In the genomic region with DNA sequence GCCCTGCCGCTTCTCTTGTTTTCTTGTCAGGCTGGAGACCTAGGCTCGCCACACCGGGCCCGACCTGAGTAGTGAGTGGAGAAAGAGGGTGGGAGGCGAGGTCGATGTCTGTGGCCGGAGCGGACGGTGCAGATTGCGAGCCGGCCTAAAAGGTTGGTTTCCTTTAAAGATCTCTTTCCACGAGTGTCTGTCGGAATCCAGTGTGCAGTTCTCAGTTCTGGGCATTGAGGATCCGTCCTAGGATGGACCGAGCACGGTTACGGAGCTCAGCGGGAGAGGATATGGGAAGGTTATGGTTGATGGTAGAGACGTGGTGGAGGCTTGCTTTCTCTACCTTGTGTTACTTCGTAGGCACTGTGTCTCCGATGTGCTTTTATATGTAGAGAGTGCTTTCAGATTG, we compare ENCODE assay signal across 8 mouse cellular contexts. TPM values are rescaled to one million over a fixed set of nuclear protein-coding genes. Genes with fewer than 3 reads are reported as not detected.
A peak's percentile ranks its signal among the peaks of the same experiment; 100 is the strongest.
DNase-seq lines count a peak whose midpoint lies in the region; ATAC-seq and TF ChIP-seq lines count a peak whose summit lies in the region.

No protein-coding gene starts in this region.

- no peaks in the 10 kb centered on the region for H3K9me3 ChIP-seq in kidney, embryonic 16.5 days (ENCODE audit: low read length)

- H3K4me1 ChIP-seq in kidney, embryonic 16.5 days (ENCODE audit: insufficient read depth, low read length), result peaks cover 31% of the 10 kb centered on the region
- no peaks in the 10 kb centered on the region for H3K4me1 ChIP-seq in cortical plate, adult 2 months (ENCODE audit: control insufficient read depth, insufficient read depth, low read length)

- peak overlapping the region; percentile 95 for H3K9ac ChIP-seq in kidney, embryonic 16.5 days (replicated peaks; ENCODE audit: low read length)

- H3K79me2 ChIP-seq in myocyte (ENCODE audit: control insufficient read depth, insufficient read depth), result peaks cover 53% of the 10 kb centered on the region

- peaks cover 41% of the 10 kb centered on the region for H3K36me3 ChIP-seq in kidney, embryonic 16.5 days (ENCODE audit: insufficient read depth, low read length)
- peaks cover 11% of the 10 kb centered on the region for H3K36me3 ChIP-seq in myocyte (ENCODE audit: control insufficient read depth, insufficient read depth)

- H3K4me2 ChIP-seq in kidney, embryonic 16.5 days (replicated peaks; ENCODE audit: low read depth, low read length), result peak overlapping the region; percentile 96
- peak overlapping the region; percentile 99 for H3K4me2 ChIP-seq in myocyte (ENCODE audit: low read depth)

- H3K27ac ChIP-seq in kidney, embryonic 16.5 days (ENCODE audit: low read length), result peak overlapping the region; percentile 93
- H3K27ac ChIP-seq in cortical plate, adult 2 months (ENCODE audit: insufficient read depth, low read length), result no peak overlapping the region

- DNase-seq in kidney, postnatal 14 days, result no peak
- DNase-seq in layer of hippocampus, adult 11-12 months (ENCODE audit: low spot score), result no peak
- no peak for DNase-seq in cerebellum, postnatal 36 days
- no peak for DNase-seq in adrenal gland, adult 18-20 months (ENCODE audit: low spot score in 2 of 2)

- H3K27me3 ChIP-seq in kidney, embryonic 16.5 days (ENCODE audit: insufficient read depth, low read length), result no peaks in the 10 kb centered on the region
- H3K27me3 ChIP-seq in myocyte (ENCODE audit: control insufficient read depth, insufficient read depth, insufficient read length), result no peaks in the 10 kb centered on the region

- ATAC-seq in kidney, embryonic 16.5 days (ENCODE audit: low FRiP score, low TSS enrichment), result no peak
- peak; percentile 19 for ATAC-seq in inflammation-experienced regulatory T-cells, adult 6 months

- H3K4me3 ChIP-seq in kidney, embryonic 16.5 days (ENCODE audit: low read length), result peak overlapping the region; percentile 96
- H3K4me3 ChIP-seq in cortical plate, adult 2 months (ENCODE audit: insufficient read depth, low read length), result peak overlapping the region; percentile 90
- peak overlapping the region; percentile 92 for H3K4me3 ChIP-seq in myocyte

- under 1% methylated on average over 21 of the region's 21 CpGs for WGBS in kidney, embryonic 16.5 days

- TF ChIP-seq POLR2A in cortical plate, adult 2 months (IDR thresholded peaks at IDR 0.05; ENCODE audit: extremely low read depth, insufficient read depth, low read length), result no peak
- no peak for TF ChIP-seq POLR2A in myocyte (IDR thresholded peaks at IDR 0.05; ENCODE audit: insufficient read length, low read depth)

- TF ChIP-seq CTCF in cortical plate, adult 2 months (IDR thresholded peaks at IDR 0.05; ENCODE audit: extremely low read depth, insufficient read depth, low read length), result no peak

- H3ac ChIP-seq in myocyte (ENCODE audit: control insufficient read depth, insufficient read length), result peak overlapping the region; percentile 17

TF ChIP-seq in myocyte, 11 proteins besides CTCF, POLR2A, EP300 and RAD21:
- no peak for TF ChIP-seq E2F4 (IDR thresholded peaks at IDR 0.05; ENCODE audit: insufficient read depth)
- TF ChIP-seq SRF (IDR thresholded peaks at IDR 0.05; ENCODE audit: control insufficient read depth, insufficient read length, low read depth), result no peak
- no peak for TF ChIP-seq MYOG (IDR thresholded peaks at IDR 0.05; ENCODE audit: control insufficient read depth in 1 of 3, insufficient read depth in 1 of 3, insufficient read length in 2 of 3, low read depth in 2 of 3)
- no peak for TF ChIP-seq POLR2AphosphoS2 (IDR thresholded peaks at IDR 0.05; ENCODE audit: insufficient read length, low read depth)
- TF ChIP-seq MAX (IDR thresholded peaks at IDR 0.05; ENCODE audit: low read depth), result no peak
- no peak for TF ChIP-seq MYOD1 (IDR thresholded peaks at IDR 0.05; ENCODE audit: control insufficient read depth in 1 of 3, insufficient read length in 2 of 3, low read depth in 2 of 3)
- TF ChIP-seq USF1 (IDR thresholded peaks at IDR 0.05; ENCODE audit: low read depth), result no peak
- TF ChIP-seq CEBPB (IDR thresholded peaks at IDR 0.05; ENCODE audit: insufficient read depth, poor library complexity, severe bottlenecking), result no peak
- TF ChIP-seq TCF12 (IDR thresholded peaks at IDR 0.05; ENCODE audit: insufficient read depth, poor library complexity, severe bottlenecking), result no peak
- TF ChIP-seq TCF3 (IDR thresholded peaks at IDR 0.05; ENCODE audit: insufficient read length, low read depth), result no peak
- no peak for TF ChIP-seq REST (IDR thresholded peaks at IDR 0.05; ENCODE audit: insufficient read depth, insufficient read length)

RNA-seq across cellular contexts. Expression of gene Rnps1, which starts 0.6 kb away (rescaled TPM):
- 300 and 327 TPM in 2 replicates for polyA plus RNA-seq in kidney, embryonic 16.5 days (2015; fragmentation: Nextera tagmentation; extraction: Ambion mirVana)
- 264 and 280 TPM in 2 replicates for polyA plus RNA-seq in cortical plate, adult 2 months (2012; rRNA removed)
- polyA plus RNA-seq in inflammation-experienced regulatory T-cells, adult 6 months (2017; shearing (Covaris generic)), result 100 to 1,000 TPM; 118 to 138 (median 130) TPM
- polyA plus RNA-seq in myocyte (2012; fragmentation: generic; extraction: Trizol), result 53.7 TPM
- total RNA-seq in adrenal gland, adult 18-20 months (2021), result 10 to 100 TPM; 61.1 to 82.0 TPM

RNA-seq across cellular contexts. Expression of gene Eci1, which starts 11.4 kb away (rescaled TPM):
- polyA plus RNA-seq in kidney, embryonic 16.5 days (2015; fragmentation: Nextera tagmentation; extraction: Ambion mirVana), result 141 and 143 TPM in 2 replicates
- 55.4 and 55.9 TPM in 2 replicates for polyA plus RNA-seq in cortical plate, adult 2 months (2012; rRNA removed)
- 10 to 100 TPM; 52.4 to 61.7 (median 59.7) TPM for polyA plus RNA-seq in inflammation-experienced regulatory T-cells, adult 6 months (2017; shearing (Covaris generic))
- polyA plus RNA-seq in myocyte (2012; fragmentation: generic; extraction: Trizol), result 52.6 TPM
- 100 to 1,000 TPM; 249 to 330 TPM for total RNA-seq in adrenal gland, adult 18-20 months (2021)

RNA-seq across cellular contexts. Expression of gene Dnase1l2, which starts 27.9 kb away (rescaled TPM):
- 3.2 and 5.5 TPM in 2 replicates for polyA plus RNA-seq in kidney, embryonic 16.5 days (2015; fragmentation: Nextera tagmentation; extraction: Ambion mirVana)
- 19.0 and 20.7 TPM in 2 replicates for polyA plus RNA-seq in cortical plate, adult 2 months (2012; rRNA removed)
- 1 to 10 TPM; 2.9 to 6.5 (median 4.8) TPM for polyA plus RNA-seq in inflammation-experienced regulatory T-cells, adult 6 months (2017; shearing (Covaris generic))
- 1.0 TPM for polyA plus RNA-seq in myocyte (2012; fragmentation: generic; extraction: Trizol)
- 1 to 10 TPM; 2.8 to 4.0 TPM for total RNA-seq in adrenal gland, adult 18-20 months (2021)

RNA-seq across cellular contexts. Expression of gene E4f1, which starts 55.1 kb away (rescaled TPM):
- polyA plus RNA-seq in kidney, embryonic 16.5 days (2015; fragmentation: Nextera tagmentation; extraction: Ambion mirVana), result 38.1 TPM in 2 replicates
- 77.3 and 79.2 TPM in 2 replicates for polyA plus RNA-seq in cortical plate, adult 2 months (2012; rRNA removed)
- 10 to 100 TPM; 22.1 to 49.8 (median 23.6) TPM for polyA plus RNA-seq in inflammation-experienced regulatory T-cells, adult 6 months (2017; shearing (Covaris generic))
- polyA plus RNA-seq in myocyte (2012; fragmentation: generic; extraction: Trizol), result 18.7 TPM
- 10 to 100 TPM; 21.9 to 23.1 TPM for total RNA-seq in adrenal gland, adult 18-20 months (2021)

RNA-seq across cellular contexts. Expression of gene Pgp, which starts 55.2 kb away (rescaled TPM):
- polyA plus RNA-seq in kidney, embryonic 16.5 days (2015; fragmentation: Nextera tagmentation; extraction: Ambion mirVana), result 55.5 and 55.6 TPM in 2 replicates
- 97.1 and 99.3 TPM in 2 replicates for polyA plus RNA-seq in cortical plate, adult 2 months (2012; rRNA removed)
- polyA plus RNA-seq in inflammation-experienced regulatory T-cells, adult 6 months (2017; shearing (Covaris generic)), result 1 to 10 TPM; 3.5 to 6.9 (median 4.6) TPM
- 53.7 TPM for polyA plus RNA-seq in myocyte (2012; fragmentation: generic; extraction: Trizol)
- total RNA-seq in adrenal gland, adult 18-20 months (2021), result 10 to 100 TPM; 85.8 to 86.4 TPM
